Mouse (Mus musculus): ENCODE measurements around the gene Muc15. TPM values are rescaled to one million over a fixed set of nuclear protein-coding genes. Genes with fewer than 3 reads are reported as not detected.

The Muc15 gene
- polyA plus RNA-seq, 1 experiment from 2014 or later: 0.13 TPM

Other genes starting within 250 kb of the Muc15 start
- gene Slc5a12, start 124.0 kb upstream of the Muc15 start, polyA plus RNA-seq (2015; fragmentation: Nextera tagmentation; extraction: Ambion mirVana): not detected in 2 replicates
- gene Ano3, start 229.6 kb downstream of the Muc15 start, polyA plus RNA-seq (2015; fragmentation: Nextera tagmentation; extraction: Ambion mirVana): 0.87 and 0.93 TPM in 2 replicates

All from forebrain, embryonic 15.5 days (tissue).